Mouse (Mus musculus): ENCODE data around the gene Olfr247.

GRCm38 (mm10) chr10:130012321-130012720 lies 36.4 kb upstream of the Olfr247 start, which contains the start of gene Olfr820:
- TF ChIP-seq EP300 (IDR thresholded peaks at IDR 0.05; ENCODE audit: low read depth) (no peak), CTCF (IDR thresholded peaks at IDR 0.05; ENCODE audit: low read depth) (no peak)
